Mouse (Mus musculus) fibroblast of lung, adult 2 months (primary cell): ENCODE results near the gene Myo1b.

Source experiments
- DNase-seq: peaks from one replicate; pipeline ENCODE4 v3.0.0-alpha.2; 2011; ENCODE audit warnings: low read depth

Gene Myo1b

DNA sequence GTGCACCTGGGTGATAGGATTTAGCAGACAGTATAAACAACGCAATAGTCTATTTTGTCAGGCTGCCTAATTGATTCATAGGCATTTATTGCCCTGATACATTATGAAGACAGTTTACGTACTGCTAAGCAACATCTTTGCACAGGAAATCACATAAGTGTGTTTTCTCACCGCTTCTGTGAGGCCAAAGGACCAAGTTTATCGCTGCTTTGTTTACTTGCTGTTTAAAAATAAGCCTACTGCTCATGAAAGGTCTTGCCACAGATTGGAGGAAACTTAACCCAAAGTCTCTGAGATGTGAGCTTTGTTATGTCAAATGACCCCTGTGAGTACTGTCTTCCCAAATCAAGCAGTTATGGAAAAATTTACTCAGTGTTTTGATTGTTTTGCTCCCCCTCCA is 187.1 kb downstream of the Myo1b start:
- DNase-seq, result no peak

- DNase-seq, result peak; percentile 29
These were observed 195.8 kb downstream of the Myo1b start for GRCm38 (mm10) chr1:51719897-51720673.

DNA sequence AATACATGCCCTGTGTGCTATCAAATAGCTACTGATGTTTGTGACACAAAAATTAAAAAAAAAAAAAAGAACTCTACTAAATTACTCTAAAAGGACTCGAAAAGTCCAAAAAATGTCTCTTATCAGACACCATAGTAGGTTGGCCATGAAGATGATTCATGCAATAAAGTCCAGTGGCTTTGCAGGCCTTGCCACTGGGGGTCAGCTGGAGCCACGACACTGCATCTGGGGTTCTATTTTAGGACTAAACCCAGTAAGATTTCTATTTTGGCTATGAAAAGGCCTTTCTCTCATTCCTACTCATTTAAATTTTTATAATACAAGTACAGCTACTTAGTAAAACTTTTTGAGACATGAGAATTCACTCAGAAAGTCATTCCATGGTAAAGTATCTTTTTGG is 205.0 kb downstream of the Myo1b start:
- no peak for DNase-seq

- no peak for DNase-seq
These were observed 209.8 kb downstream of the Myo1b start for GRCm38 (mm10) chr1:51706106-51706505.

GRCm38 (mm10) chr1:51704610-51705009 is 211.3 kb downstream of the Myo1b start:
- no peak for DNase-seq
